Mouse (Mus musculus) retina, postnatal 7 days (tissue): ENCODE results near the gene Dhrs7.
A peak's percentile ranks its signal among the peaks of the same experiment; 100 is the strongest.

Source experiments
- DNase-seq: peaks from one replicate; pipeline ENCODE4 v3.0.0-alpha.2; 2012; ENCODE audit warnings: low read depth, low spot score

Gene Dhrs7

GRCm38 (mm10) chr12:72655775-72656174 is 8.9 kb downstream of the Dhrs7 start:
- DNase-seq: no peak

- DNase-seq: peak; percentile 63
Measured at GRCm38 (mm10) chr12:72654698-72655097, 10.0 kb downstream of the Dhrs7 start.

DNA sequence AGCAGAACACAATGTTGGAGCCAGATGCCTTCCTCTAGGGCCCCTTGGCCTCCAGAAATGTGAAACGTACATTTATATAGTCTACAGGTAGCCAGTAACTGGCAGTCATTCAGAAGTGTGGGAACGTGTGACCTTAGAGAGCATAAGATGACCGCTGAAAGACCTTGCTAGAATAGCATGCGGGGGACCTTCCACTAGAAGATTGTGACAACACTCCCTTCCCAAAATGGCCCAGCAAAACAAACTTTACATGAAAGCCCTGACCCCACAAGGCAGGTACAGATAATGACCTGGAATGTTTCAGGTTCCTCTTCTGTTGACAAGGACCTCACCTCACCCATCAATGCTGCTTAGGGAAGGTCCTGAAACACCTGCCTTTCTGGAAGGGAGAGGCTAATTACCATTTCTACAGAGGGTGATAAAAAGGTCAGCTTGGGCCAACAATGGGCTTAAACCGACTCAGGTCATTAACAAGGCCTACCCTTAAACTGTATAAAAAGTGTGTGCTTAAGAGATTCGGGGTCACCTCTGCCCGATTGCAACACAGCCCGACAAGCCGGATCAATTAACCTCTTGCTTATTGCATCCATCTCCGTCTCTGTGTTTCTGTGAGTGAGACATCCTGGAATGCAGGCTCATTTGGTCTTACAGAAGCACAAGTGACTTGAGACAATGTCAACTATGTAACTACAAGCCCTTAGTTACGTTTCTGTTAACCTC is 14.9 kb downstream of the Dhrs7 start, which contains the start of gene Gm4756:
Gm4756 (minus strand) TSS at position 51 of the 720 bp plus-strand sequence.
- DNase-seq: no peak

GRCm38 (mm10) chr12:72648921-72649320 is 15.8 kb downstream of the Dhrs7 start:
- no peak for DNase-seq

- no peak for DNase-seq
Measured at GRCm38 (mm10) chr12:72638025-72638424, 26.7 kb downstream of the Dhrs7 start.

DNA sequence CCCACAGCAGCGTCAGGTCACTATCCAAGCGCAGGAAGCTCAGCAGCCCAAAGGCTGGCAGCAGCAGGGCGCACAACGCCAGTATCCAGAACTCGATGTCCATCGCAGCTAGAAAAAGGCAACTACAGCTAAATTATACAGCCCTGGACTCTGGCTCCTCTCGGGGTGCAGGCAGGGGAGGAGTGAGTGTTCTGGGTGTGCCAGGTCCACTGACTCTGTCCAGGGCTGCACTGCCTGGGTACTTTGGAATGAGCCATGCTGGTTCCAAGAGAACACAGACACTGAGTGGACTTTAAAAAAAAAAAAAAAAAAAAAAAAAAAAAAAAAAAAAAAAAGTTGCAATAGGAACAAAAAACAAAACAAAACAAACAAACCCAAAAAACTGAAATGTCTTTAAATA is 36.0 kb downstream of the Dhrs7 start:
- DNase-seq: no peak

DNA sequence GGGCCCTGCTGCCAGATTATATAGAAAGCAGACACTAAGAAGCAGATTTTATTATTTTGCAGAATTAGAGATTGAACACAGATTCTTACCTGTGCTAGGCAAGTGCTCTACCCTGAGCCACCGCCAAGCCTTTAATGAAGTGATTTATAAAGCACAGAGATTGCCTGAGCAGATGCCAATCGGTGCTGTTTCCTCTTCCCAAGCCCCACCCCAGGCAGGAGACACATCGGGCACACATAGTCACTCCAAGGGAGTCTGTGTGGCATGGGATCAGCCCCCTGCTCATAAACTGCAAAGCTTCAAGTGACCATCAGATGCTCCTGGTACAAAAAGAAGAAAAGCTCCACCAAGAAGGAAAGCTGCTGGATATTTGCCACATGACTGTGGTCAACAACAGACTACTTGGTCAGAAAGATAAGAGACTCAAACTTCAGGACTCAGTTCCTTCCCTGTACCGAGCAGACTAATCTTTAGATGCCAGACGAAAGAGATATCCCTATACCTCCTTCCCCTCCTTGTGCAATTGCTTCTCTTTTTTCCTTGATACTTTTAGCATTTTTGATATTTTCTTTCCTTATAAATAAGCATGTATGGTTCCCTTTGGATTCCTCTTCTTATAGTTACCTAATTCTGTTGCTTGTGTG is 41.7 kb downstream of the Dhrs7 start:
- no peak for DNase-seq

GRCm38 (mm10) chr12:72621441-72621840 is 43.3 kb downstream of the Dhrs7 start:
- no peak for DNase-seq

- DNase-seq: no peak
Measured at GRCm38 (mm10) chr12:72620856-72621255, 43.9 kb downstream of the Dhrs7 start.

DNA sequence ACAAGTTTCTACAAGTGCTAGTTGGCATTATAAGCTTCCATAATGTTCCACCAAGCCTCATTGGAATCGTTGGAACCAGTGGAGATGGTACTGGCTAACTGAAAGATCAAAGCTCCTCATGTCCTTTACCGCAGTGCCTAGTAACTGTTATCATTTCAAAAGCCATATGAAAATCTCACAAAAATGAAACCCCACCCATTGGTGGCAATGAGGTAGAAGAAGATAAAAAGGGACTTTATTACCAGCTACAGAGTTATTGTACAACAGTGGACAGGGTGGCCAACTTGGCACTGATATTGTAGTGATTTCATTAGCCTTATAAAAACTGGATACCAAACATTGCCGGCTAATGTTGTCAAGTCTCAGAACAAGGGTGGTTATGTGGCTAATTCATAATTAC is 52.7 kb downstream of the Dhrs7 start:
- no peak for DNase-seq
